Mouse (Mus musculus) kidney, adult 2 months (tissue): ENCODE data around the gene Sec24a.

ENCODE experiments used
- CTCF ChIP-seq: fragments of 200-500 bp; conservative IDR thresholded peaks from 2 replicates; pipeline ENCODE4 v1.5.1; 2011; ENCODE audit warnings: low read depth, mild to moderate bottlenecking, control low read depth, low read length, moderate library complexity, mixed read lengths; ENCODE audit not compliant: insufficient read depth, insufficient read length
- POLR2A ChIP-seq: fragments of 200-500 bp; IDR thresholded peaks from one replicate; pipeline ENCODE4 v1.6.1; 2011; ENCODE audit warnings: low read depth, low read length, control low read depth

DNA sequence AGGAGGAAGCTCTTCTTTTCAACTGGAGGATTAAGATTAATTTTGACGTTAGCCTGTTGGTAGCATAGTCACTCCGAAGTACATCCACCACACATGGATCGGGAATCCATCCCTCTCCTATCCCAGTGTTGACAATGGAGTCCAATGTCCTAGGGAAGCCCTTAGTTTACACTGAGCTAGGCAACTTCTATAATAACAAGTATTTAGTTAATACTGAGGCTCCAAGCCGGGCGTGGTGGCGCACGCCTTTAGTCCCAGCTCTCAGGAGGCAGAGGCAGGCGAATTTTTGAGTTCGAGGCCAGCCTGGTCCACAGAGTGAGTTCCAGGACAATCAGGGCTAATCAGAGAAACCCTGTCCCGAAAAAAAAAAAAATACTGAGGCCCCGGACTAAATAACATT is 6.4 kb downstream of the Sec24a start:
- TF ChIP-seq CTCF: no peak
- no peak for TF ChIP-seq POLR2A
